Mouse (Mus musculus) hindbrain, postnatal 0 days (tissue): Measurements from ENCODE around the gene Setx. TPM values are rescaled to one million over a fixed set of nuclear protein-coding genes. Genes with fewer than 3 reads are reported as not detected.

Experiments
- ATAC-seq: fragments of 200-750 bp; cut with Nextera tagmentation; 2 replicates; pipeline ENCODE4 v1.8.0; 2017; ENCODE audit warnings: mild to moderate bottlenecking, moderate TSS enrichment, moderate library complexity
- DNase-seq: peaks from one replicate; pipeline ENCODE4 v3.0.0-alpha.2; 2015; ENCODE audit warnings: low spot score
- H3K27ac ChIP-seq: fragments of 300-500 bp; sonication (generic); 2 replicates; pipeline ENCODE4 v1.5.1; 2014; ENCODE audit warnings: mild to moderate bottlenecking
- H3K27me3 ChIP-seq: fragments of 300-500 bp; sonication (generic); 2 replicates; pipeline ENCODE4 v1.6.1; 2014; ENCODE audit warnings: low read length, mixed read lengths; ENCODE audit not compliant: insufficient read depth
- H3K36me3 ChIP-seq: fragments of 300-500 bp; sonication (generic); 2 replicates; pipeline ENCODE4 v1.6.1; 2014; ENCODE audit warnings: low read length, mixed read lengths; ENCODE audit not compliant: insufficient read depth
- H3K4me1 ChIP-seq: fragments of 300-500 bp; sonication (generic); 2 replicates; pipeline ENCODE4 v1.6.1; 2014; ENCODE audit warnings: antibody characterized with exemption, low read length, mixed read lengths; ENCODE audit not compliant: insufficient read depth
- H3K4me2 ChIP-seq: fragments of 300-500 bp; sonication (generic); 2 replicates; pipeline ENCODE4 v1.6.1; 2014; ENCODE audit warnings: low read depth, mild to moderate bottlenecking, low read length, moderate library complexity, mixed read lengths
- H3K4me3 ChIP-seq: fragments of 300-500 bp; sonication (generic); 2 replicates; pipeline ENCODE4 v1.5.1; 2014; ENCODE audit warnings: low read length
- H3K9ac ChIP-seq: fragments of 300-500 bp; sonication (generic); replicated peaks from 2 replicates; pipeline ENCODE4 v1.6.1; 2014; ENCODE audit warnings: mild to moderate bottlenecking, low read length, moderate library complexity, mixed read lengths
- H3K9me3 ChIP-seq: fragments of 300-500 bp; sonication (generic); 2 replicates; pipeline ENCODE4 v1.6.1; 2016; ENCODE audit warnings: low read length, mixed read lengths
- CTCF ChIP-seq: IDR thresholded peaks from 2 replicates; pipeline ENCODE4 v1.5.1; 2016; ENCODE audit warnings: antibody characterized with exemption, control low read depth, low read depth
- WGBS: fragments of 180-500 bp; shearing (Covaris S2); extraction: QIAGEN DNeasy Blood & Tissue Kit; methylation state at CpG from one replicate; pipeline ENCODE4 v1.1.7; 2014; 5-methylcytosine and 5-hydroxymethylcytosine counted together
- polyA plus RNA-seq: library from polyadenylated mRNA; unstranded; fragments of >200 nt; fragmentation: Nextera tagmentation; extraction: Ambion mirVana; gene quantifications from 2 replicates; pipeline ENCODE4 v1.2.1, GENCODE M21; 2015
- total RNA-seq: library from RNA; depleted of rRNA; stranded (reverse); fragments of >200 nt; gene quantifications from 2 replicates; pipeline ENCODE4 v1.2.3, GENCODE M21; 2014

Gene Setx
- total and polyA plus RNA-seq, 2 experiments from 2014 or later: 15.2 to 31.1 TPM

DNA sequence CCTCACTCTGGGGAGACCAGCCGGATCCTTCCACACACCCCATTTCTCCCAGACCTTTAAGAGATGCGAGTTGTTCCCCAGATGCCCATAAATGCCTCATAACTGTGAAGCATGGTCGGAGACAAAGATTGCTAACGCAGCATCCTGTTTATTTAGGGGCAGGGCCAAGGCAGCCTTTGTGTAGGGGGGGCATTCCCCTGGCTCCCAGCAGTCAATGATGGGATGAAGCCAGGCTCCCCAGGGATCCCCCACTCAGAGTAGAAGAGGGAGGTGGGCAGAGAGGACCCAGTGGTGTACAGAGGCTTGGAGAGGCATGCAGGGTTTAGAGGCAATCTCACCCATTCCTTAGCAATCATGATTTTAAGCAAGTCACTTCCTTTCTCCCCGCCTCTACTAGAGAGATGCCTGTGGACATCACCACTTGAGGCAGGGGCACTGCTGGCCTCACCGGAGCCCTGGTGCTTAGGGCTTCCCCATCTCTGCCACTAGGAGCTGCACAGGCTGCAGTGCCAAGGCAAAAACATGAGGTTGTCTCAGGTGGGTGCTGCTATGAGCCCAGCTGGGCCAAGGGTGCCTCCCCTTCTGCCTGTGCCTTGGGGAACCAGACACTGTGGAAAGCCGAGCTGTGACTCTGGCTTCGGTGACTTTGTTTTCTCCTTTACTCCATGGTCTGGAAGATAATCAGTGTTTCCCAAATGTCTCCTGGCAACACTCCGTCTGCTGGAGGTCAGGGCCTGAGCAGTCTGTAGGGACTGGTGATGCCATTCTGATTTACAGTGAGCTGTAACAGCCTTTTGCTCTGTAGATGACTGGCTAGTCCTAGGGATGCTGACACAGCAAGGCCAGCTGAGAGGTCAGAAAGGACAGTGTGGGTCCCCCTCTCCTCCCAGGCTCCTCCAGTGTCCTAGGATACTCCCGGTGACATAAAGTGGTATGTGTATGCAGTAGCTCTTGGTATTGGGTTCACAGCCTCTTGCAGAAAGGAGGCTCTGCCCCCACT lies 67.5 kb downstream of the Setx start:
- 0 out of 2 replicates have a peak, but pooled peaks cover 2% of the 10 kb centered on the region for H3K27me3 ChIP-seq
- no peak overlapping the region for H3K4me3 ChIP-seq
- DNase-seq (peak; percentile 20), ATAC-seq (0 out of 2 replicates have a peak, but pooled peaks have one; percentile 15)
- H3K36me3 ChIP-seq: no peaks in the 10 kb centered on the region
- H3K9ac ChIP-seq: no peak overlapping the region
- peaks cover 16% of the 10 kb centered on the region; the same call in 1 of the 2 replicates for H3K4me1 ChIP-seq
- H3K9me3 ChIP-seq: no peaks in the 10 kb centered on the region
- TF ChIP-seq CTCF: peak; percentile 48
- H3K27ac ChIP-seq: no peak overlapping the region
- WGBS: 54% methylated on average over 10 of the region's 10 CpGs
- no peak overlapping the region for H3K4me2 ChIP-seq

DNA sequence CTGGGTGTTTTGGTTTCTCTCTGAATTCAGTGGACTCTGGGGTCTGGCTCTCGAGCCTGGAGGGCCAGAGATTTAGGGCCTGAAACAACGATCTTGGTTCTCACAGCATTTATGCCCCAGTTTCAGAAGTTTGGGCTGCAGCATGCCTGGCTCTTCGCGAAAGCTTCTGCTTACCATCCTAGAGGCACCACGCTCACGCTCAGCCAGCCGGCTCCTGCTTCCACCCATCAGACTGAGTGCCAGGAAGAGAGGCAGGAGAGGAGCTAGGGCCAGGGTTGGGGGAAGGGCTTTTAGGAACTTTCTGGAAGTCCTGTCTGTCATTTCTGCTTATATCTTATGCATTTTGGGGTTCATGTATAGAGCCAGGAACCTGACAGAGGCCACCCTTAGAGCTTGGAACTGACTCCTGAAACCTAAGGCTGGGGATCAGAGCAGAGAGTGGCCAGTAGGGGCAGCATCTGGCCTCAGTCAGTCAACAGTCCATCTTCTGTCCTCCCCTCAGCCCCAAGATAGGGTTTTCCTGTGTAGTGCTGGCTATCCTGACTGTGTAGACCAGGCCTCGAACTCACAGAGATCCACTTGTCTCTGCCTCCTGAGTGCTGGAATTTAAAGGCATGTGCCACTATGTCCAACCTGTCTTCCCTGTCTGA lies 68.8 kb downstream of the Setx start:
- Histone ChIP-seq H3K9me3 (no peaks in the 10 kb centered on the region), H3K9ac (no peak overlapping the region), H3K4me1 (peaks cover 16% of the 10 kb centered on the region; the same call in 1 of the 2 replicates), H3K4me3 (no peak overlapping the region), H3K27ac (no peak overlapping the region), H3K36me3 (no peaks in the 10 kb centered on the region), H3K27me3 (0 out of 2 replicates have a peak, but pooled peaks cover 2% of the 10 kb centered on the region), H3K4me2 (no peak overlapping the region)
- WGBS: 83% methylated on average over 8 of the region's 8 CpGs
- TF ChIP-seq CTCF: peak; percentile 62
- DNase-seq: no peak
- ATAC-seq: no peak

DNA sequence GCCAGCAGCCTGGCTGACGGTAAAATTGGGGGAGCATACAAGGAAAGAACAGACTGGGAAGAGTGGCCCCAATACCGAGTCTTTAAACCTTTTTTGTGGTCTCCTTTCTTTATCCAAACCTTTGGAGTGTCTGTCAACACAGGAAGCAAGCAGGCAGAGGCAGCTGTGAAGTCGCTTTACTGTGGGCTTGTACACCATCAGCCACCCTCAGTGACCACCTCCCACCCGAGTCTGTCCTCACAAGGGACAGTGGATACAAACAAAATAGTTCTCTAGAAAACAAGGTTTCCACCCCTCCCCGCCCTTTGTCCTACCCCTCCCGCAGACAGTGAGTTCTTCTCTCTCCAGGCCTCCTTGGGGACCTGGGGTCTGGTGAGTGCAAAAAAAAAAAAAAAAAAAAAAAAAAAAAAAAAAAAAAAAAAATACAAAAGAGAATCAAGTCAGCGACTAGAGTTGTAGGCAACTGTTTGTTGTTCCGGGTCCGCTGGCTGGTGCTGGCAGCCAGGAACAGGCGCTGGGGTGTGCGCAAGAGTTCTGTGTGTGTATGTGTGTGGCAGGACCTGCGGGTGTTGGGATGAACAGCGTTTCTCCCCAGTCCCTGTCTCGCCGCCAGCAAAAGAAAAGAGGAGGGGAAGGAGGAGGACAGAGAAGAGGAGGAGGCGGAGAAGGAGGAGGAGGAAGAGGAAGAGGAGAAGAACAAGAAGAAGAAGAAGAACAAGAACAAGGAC lies 70.0 kb downstream of the Setx start:
- H3K4me2 ChIP-seq: peak overlapping the region; percentile 94
- peak overlapping the region; percentile 46 for H3K4me3 ChIP-seq
- H3K9ac ChIP-seq: no peak overlapping the region
- H3K4me1 ChIP-seq: peaks cover 16% of the 10 kb centered on the region; the same call in 1 of the 2 replicates
- 12% methylated on average over 16 of the region's 16 CpGs for WGBS
- peak; percentile 63 for DNase-seq
- peak; percentile 41; the same call in 1 of the 2 replicates for ATAC-seq
- H3K27ac ChIP-seq: no peak overlapping the region
- no peaks in the 10 kb centered on the region for H3K36me3 ChIP-seq
- TF ChIP-seq CTCF: no peak
- H3K27me3 ChIP-seq: 0 out of 2 replicates have a peak, but pooled peaks cover 2% of the 10 kb centered on the region
- H3K9me3 ChIP-seq: no peaks in the 10 kb centered on the region

DNA sequence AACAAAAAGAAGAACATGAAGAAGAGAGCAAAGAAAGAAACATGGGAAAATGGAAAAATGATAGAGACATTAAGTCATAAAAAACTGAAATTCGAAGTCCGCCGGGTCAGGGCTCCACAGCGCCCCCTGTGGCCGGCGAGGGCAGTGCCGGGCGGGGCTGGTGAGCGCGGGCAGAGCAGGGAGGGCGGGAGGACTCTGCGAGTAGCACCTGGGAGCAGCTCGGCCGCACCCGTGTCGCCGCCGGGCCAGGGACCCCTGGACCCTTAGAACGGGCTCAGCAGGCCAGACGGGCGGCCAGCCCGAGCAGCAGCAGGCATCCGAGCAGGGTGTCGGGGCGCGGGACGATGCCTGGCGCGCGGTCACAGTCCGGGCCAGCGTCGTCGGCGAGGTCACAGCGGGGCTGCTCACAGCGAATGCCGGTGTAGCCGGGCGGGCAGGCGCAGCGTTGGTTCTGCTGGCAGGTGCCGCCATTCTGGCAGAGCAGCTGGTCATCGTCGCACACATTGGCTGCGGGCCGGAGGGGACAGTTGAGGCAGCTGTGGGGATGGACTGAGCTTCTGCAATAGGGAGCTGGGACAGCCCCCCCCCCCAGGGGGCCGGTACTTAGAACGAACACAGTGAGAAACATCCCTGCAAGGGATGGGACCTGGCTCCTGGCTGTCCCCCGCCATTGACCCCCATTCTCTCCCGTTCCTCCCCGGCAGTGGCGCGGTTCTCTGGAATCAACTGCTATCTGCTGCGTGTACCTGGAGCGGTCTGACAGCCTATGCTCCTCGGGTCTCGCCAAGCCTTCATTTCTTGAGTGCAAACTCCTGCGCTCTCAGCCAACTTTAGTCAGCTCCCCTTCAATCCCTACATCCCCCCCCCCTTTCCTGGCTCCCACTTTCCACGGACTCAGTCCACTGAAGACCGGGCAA lies 70.8 kb downstream of the Setx start:
- Histone ChIP-seq H3K36me3 (no peaks in the 10 kb centered on the region), H3K4me3 (peak overlapping the region; percentile 46), H3K9me3 (no peaks in the 10 kb centered on the region), H3K9ac (peak overlapping the region; percentile 51), H3K4me1 (peaks cover 16% of the 10 kb centered on the region; the same call in 1 of the 2 replicates), H3K27me3 (0 out of 2 replicates have a peak, but pooled peaks cover 2% of the 10 kb centered on the region), H3K27ac (no peak overlapping the region), H3K4me2 (peak overlapping the region; percentile 94)
- DNase-seq (peak; percentile 79), ATAC-seq (peak; percentile 74)
- 3% methylated on average over 57 of the region's 61 CpGs for WGBS
- TF ChIP-seq CTCF: peak; percentile 80

DNA sequence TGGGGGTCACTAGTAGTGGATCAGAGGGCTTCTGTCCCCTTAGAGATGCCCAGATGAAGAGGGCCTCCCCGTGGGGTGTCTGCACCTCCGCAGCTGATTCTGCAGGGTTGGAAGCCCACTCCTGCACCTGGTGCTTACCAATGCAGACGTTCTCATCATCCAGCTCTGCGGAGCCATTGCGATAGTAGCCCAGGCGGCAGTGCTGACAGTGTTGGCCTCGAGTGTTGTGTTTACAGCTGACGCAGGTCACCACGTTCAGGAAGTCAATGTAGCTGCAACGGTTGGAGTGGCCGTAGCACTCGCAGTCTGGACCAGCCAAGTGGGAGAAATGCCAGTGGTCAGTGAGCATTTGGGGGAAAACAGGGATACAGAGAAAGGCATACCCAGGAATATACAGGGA lies 72.9 kb downstream of the Setx start:
- 74% methylated on average over 12 of the region's 12 CpGs for WGBS
- H3K27me3 ChIP-seq: 0 out of 2 replicates have a peak, but pooled peaks cover 2% of the 10 kb centered on the region
- DNase-seq: no peak
- no peak for ATAC-seq
- peaks cover 13% of the 10 kb centered on the region; the same call in 1 of the 2 replicates for H3K4me1 ChIP-seq
- no peak overlapping the region for H3K27ac ChIP-seq
- H3K36me3 ChIP-seq: no peaks in the 10 kb centered on the region
- H3K9me3 ChIP-seq: no peaks in the 10 kb centered on the region
- no peak overlapping the region for H3K4me2 ChIP-seq
- H3K4me3 ChIP-seq: no peak overlapping the region
- no peak overlapping the region for H3K9ac ChIP-seq
- no peak for TF ChIP-seq CTCF
